Mouse (Mus musculus) megakaryocyte progenitor cell, adult 5-6 weeks (primary cell): ENCODE results near the gene Ube2j2. TPM values are rescaled to one million over a fixed set of nuclear protein-coding genes. Genes with fewer than 3 reads are reported as not detected.

ENCODE experiments used
- total RNA-seq, 2 experiments: library from RNA; stranded (forward) in 1 of 2; stranded (reverse) in 1 of 2; fragments of 157-497, 149-512 nt in 1 of 2; fragments of 200-1000 nt in 1 of 2; gene quantifications; 2 replicates each; pipeline versions ENCODE4 v1.2.3 to v1.2.4; 2015 to 2017

Ube2j2 gene
- total RNA-seq, 2 experiments from 2014 or later = 60.5 to 97.5 TPM

Other genes starting within 250 kb of the Ube2j2 start
- gene Fndc10, start 249.5 kb upstream of the Ube2j2 start, total RNA-seq (2015) = 2.2 and 2.4 TPM in 2 replicates
- 1.6 and 2.6 TPM in 2 replicates for gene Fndc10, start 249.5 kb upstream of the Ube2j2 start, total RNA-seq (2017)
- gene Ssu72, start 239.0 kb upstream of the Ube2j2 start, total RNA-seq (2015) = 90.2 and 93.9 TPM in 2 replicates
- 101 and 105 TPM in 2 replicates for gene Ssu72, start 239.0 kb upstream of the Ube2j2 start, total RNA-seq (2017)
- 0.37 and 0.44 TPM in 2 replicates for gene Tmem240, start 209.0 kb upstream of the Ube2j2 start, total RNA-seq (2015)
- 0.04 and 0.57 TPM in 2 replicates for gene Tmem240, start 209.0 kb upstream of the Ube2j2 start, total RNA-seq (2017)
- gene Atad3a, start 182.7 kb upstream of the Ube2j2 start, total RNA-seq (2015) = 57.0 and 58.9 TPM in 2 replicates
- gene Atad3a, start 182.7 kb upstream of the Ube2j2 start, total RNA-seq (2017) = 69.8 and 90.6 TPM in 2 replicates
- gene Vwa1, start 169.1 kb upstream of the Ube2j2 start, total RNA-seq (2015) = 0.22 and 0.37 TPM in 2 replicates
- 0.24 and 0.42 TPM in 2 replicates for gene Vwa1, start 169.1 kb upstream of the Ube2j2 start, total RNA-seq (2017)
- not detected in 2 replicates for gene Tmem88b, start 158.0 kb upstream of the Ube2j2 start, total RNA-seq (2015)
- gene Tmem88b, start 158.0 kb upstream of the Ube2j2 start, total RNA-seq (2017) = not detected in 2 replicates
- gene Ankrd65, start 153.4 kb upstream of the Ube2j2 start, total RNA-seq (2015) = not detected in 2 replicates
- not detected in 2 replicates for gene Ankrd65, start 153.4 kb upstream of the Ube2j2 start, total RNA-seq (2017)
- gene Mrpl20, start 141.0 kb upstream of the Ube2j2 start, total RNA-seq (2015) = 203 and 210 TPM in 2 replicates
- gene Mrpl20, start 141.0 kb upstream of the Ube2j2 start, total RNA-seq (2017) = 70.0 and 102 TPM in 2 replicates
- 54.0 and 63.6 TPM in 2 replicates for gene Ccnl2, start 131.3 kb upstream of the Ube2j2 start, total RNA-seq (2015)
- 80.8 and 88.0 TPM in 2 replicates for gene Ccnl2, start 131.3 kb upstream of the Ube2j2 start, total RNA-seq (2017)
- 107 and 111 TPM in 2 replicates for gene Aurkaip1, start 112.6 kb upstream of the Ube2j2 start, total RNA-seq (2015)
- 128 and 137 TPM in 2 replicates for gene Aurkaip1, start 112.6 kb upstream of the Ube2j2 start, total RNA-seq (2017)
- gene Mxra8, start 104.2 kb upstream of the Ube2j2 start, total RNA-seq (2015) = not detected in 2 replicates
- not detected in 2 replicates for gene Mxra8, start 104.2 kb upstream of the Ube2j2 start, total RNA-seq (2017)
- 9.6 and 9.9 TPM in 2 replicates for gene Dvl1, start 96.4 kb upstream of the Ube2j2 start, total RNA-seq (2015)
- gene Dvl1, start 96.4 kb upstream of the Ube2j2 start, total RNA-seq (2017) = 12.8 and 13.0 TPM in 2 replicates
- 0.07 and 0.10 TPM in 2 replicates for gene Tas1r3, start 80.5 kb upstream of the Ube2j2 start, total RNA-seq (2015)
- gene Tas1r3, start 80.5 kb upstream of the Ube2j2 start, total RNA-seq (2017) = 0.17 TPM in 2 replicates
- 7.6 and 7.8 TPM in 2 replicates for gene Cptp, start 74.4 kb upstream of the Ube2j2 start, total RNA-seq (2015)
- 8.8 and 9.2 TPM in 2 replicates for gene Cptp, start 74.4 kb upstream of the Ube2j2 start, total RNA-seq (2017)
- 26.8 and 47.5 TPM in 2 replicates for gene Ints11, start 74.3 kb upstream of the Ube2j2 start, total RNA-seq (2015)
- gene Ints11, start 74.3 kb upstream of the Ube2j2 start, total RNA-seq (2017) = 28.5 and 35.9 TPM in 2 replicates
- 18.7 and 22.5 TPM in 2 replicates for gene Pusl1, start 52.0 kb upstream of the Ube2j2 start, total RNA-seq (2015)
- 19.3 and 33.7 TPM in 2 replicates for gene Pusl1, start 52.0 kb upstream of the Ube2j2 start, total RNA-seq (2017)
- gene Acap3, start 52.0 kb upstream of the Ube2j2 start, total RNA-seq (2015) = 7.9 and 8.3 TPM in 2 replicates
- 6.2 and 6.7 TPM in 2 replicates for gene Acap3, start 52.0 kb upstream of the Ube2j2 start, total RNA-seq (2017)
- 105 and 126 TPM in 2 replicates for gene C1qtnf12, start 18.5 kb downstream of the Ube2j2 start, total RNA-seq (2015)
- 30.6 and 39.6 TPM in 2 replicates for gene C1qtnf12, start 18.5 kb downstream of the Ube2j2 start, total RNA-seq (2017)
- 10.5 and 10.6 TPM in 2 replicates for gene B3galt6, start 48.8 kb downstream of the Ube2j2 start, total RNA-seq (2015)
- 11.4 and 12.9 TPM in 2 replicates for gene B3galt6, start 48.8 kb downstream of the Ube2j2 start, total RNA-seq (2017)
- 52.6 and 54.4 TPM in 2 replicates for gene Sdf4, start 49.0 kb downstream of the Ube2j2 start, total RNA-seq (2015)
- 188 and 205 TPM in 2 replicates for gene Sdf4, start 49.0 kb downstream of the Ube2j2 start, total RNA-seq (2017)
- 1.6 and 2.0 TPM in 2 replicates for gene Tnfrsf4, start 70.0 kb downstream of the Ube2j2 start, total RNA-seq (2015)
- gene Tnfrsf4, start 70.0 kb downstream of the Ube2j2 start, total RNA-seq (2017) = 0.37 and 0.57 TPM in 2 replicates
- gene Tnfrsf18, start 82.3 kb downstream of the Ube2j2 start, total RNA-seq (2015) = 0.76 and 4.5 TPM in 2 replicates
- 1.9 and 2.0 TPM in 2 replicates for gene Tnfrsf18, start 82.3 kb downstream of the Ube2j2 start, total RNA-seq (2017)
- not detected in 2 replicates for gene Ttll10, start 115.6 kb downstream of the Ube2j2 start, total RNA-seq (2015)
- gene Ttll10, start 115.6 kb downstream of the Ube2j2 start, total RNA-seq (2017) = not detected in 2 replicates
- 16.9 and 24.7 TPM in 2 replicates for gene 9430015G10Rik, start 166.2 kb downstream of the Ube2j2 start, total RNA-seq (2015)
- 28.3 and 33.7 TPM in 2 replicates for gene 9430015G10Rik, start 166.2 kb downstream of the Ube2j2 start, total RNA-seq (2017)
- 0.22 and 0.27 TPM in 2 replicates for gene Rnf223, start 186.7 kb downstream of the Ube2j2 start, total RNA-seq (2015)
- 0.25 TPM in 1 of 2 replicates, not detected in the other for gene Rnf223, start 186.7 kb downstream of the Ube2j2 start, total RNA-seq (2017)